Mouse (Mus musculus): ENCODE results near the gene Bcl2l11.

Gene Bcl2l11

DNA sequence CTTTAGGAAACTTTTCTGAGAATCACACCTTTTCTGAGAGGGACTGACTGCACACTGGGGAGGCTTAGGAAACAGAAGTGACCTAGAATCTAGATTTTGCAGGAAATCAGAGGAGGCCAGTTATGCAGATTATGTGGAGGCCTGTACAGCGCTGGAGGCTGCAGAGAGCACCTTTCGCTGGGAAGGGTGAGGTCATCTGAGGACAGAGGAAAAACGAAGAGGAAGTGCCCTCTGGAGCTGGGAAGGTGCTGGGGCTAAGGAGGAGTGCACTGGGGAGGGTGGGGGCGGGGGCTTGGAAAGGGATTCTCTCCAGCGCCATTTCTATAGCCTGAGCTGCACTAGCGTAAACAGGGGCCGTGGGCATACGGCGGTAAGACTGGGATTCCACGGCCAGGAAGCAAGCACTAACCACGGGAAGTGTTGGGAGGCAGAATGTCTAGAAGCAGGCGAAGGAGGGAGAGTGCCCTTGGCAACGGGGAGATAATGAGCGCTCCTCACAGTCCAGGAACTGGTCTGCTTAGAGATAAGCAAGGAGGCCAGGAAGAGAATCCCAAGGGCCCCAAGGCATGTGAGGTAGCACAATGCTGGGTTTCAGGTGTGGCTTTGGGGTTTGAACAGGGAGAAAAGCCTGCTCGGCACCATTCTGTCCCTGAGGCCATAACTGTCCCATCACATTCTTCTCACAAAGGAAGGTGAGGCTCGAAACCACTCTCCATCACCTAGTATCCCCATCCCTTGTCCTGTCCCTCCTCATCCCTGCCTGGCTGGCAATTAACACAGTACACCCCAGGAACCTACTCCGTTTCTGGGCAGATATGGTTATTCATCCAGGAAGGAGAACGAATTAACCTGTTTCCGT, 85.4 kb downstream of the Bcl2l11 start:
- no peak for DNase-seq (ENCODE audit: low spot score in 2 of 2)

DNA sequence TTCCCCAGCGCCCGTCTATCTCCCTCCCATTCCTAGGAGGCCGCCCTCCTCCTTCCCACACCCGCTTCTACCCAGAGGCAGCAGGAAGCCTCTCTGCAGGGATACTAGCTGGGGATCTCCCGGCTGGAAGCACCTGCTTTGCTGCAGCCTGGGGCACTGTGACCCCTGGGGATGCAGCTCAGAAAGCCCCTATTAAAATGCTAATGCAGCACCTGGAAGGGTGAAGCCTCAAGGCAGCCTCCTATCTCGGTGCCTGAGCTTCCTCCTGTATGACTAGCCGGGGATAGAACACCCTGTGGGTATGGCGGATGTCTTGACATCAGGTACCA, 86.0 kb downstream of the Bcl2l11 start:
- no peak for DNase-seq (ENCODE audit: low spot score in 2 of 2)

All from urinary bladder, postnatal 36 days (tissue).